Mouse (Mus musculus) MEL (cell line): ENCODE measurements at regions not wholly inside any gene's neighbourhood (a gene's known extent, or its start where the extent isn't known, plus 50 kb on each side); places are given as distances from the start of the nearest gene placed in this dataset.

ENCODE experiments used
- CHD1 ChIP-seq: IDR thresholded peaks from 2 replicates; pipeline ENCODE4 v1.6.1; 2012; ENCODE audit warnings: low read depth, mild to moderate bottlenecking, inconsistent platforms, low read length, improper control_type of control experiment
- CTCF ChIP-seq, 3 experiments: IDR thresholded peaks in 2 of 3; conservative IDR thresholded peaks in 1 of 3; 2 replicates each; pipeline ENCODE4 v1.5.1; 2011 to 2012; ENCODE audit warnings: low read length in 3 of 3, low read depth in 2 of 3, mild to moderate bottlenecking in 2 of 3, improper control_type of control experiment in 1 of 3, inconsistent platforms in 1 of 3, mixed read lengths in 1 of 3, moderate library complexity in 1 of 3; ENCODE audit not compliant: control insufficient read depth in 1 of 3, insufficient read depth in 1 of 3, poor library complexity in 1 of 3, severe bottlenecking in 1 of 3
- EP300 ChIP-seq, 2 experiments: IDR thresholded peaks; 2 replicates each; pipeline ENCODE4 v1.6.1; 2011; ENCODE audit warnings: improper control_type of control experiment in 2 of 2, low read length in 2 of 2, low read depth in 1 of 2, mild to moderate bottlenecking in 1 of 2
- GATA1 ChIP-seq: IDR thresholded peaks from 2 replicates; pipeline ENCODE4 v1.6.1; 2011; ENCODE audit warnings: low read depth, low read length, improper control_type of control experiment
- HCFC1 ChIP-seq: IDR thresholded peaks from 2 replicates; pipeline ENCODE4 v1.6.1; 2012; ENCODE audit warnings: low read depth, mild to moderate bottlenecking, inconsistent platforms, low read length, improper control_type of control experiment, moderate library complexity
- MAFK ChIP-seq: IDR thresholded peaks from 2 replicates; pipeline ENCODE4 v1.6.1; 2011; ENCODE audit warnings: low read depth, mild to moderate bottlenecking, low read length, improper control_type of control experiment, borderline replicate concordance
- MAX ChIP-seq: IDR thresholded peaks from 2 replicates; pipeline ENCODE4 v1.6.1; 2011; ENCODE audit warnings: low read length, improper control_type of control experiment
- POLR2A ChIP-seq, 2 experiments: IDR thresholded peaks; 2 replicates each; pipeline ENCODE4 v1.6.1; 2011 to 2012; ENCODE audit warnings: low read length in 2 of 2, mild to moderate bottlenecking in 2 of 2, control low read depth in 1 of 2, improper control_type of control experiment in 1 of 2, low read depth in 1 of 2, moderate library complexity in 1 of 2; ENCODE audit not compliant: control insufficient read depth in 1 of 2, insufficient read depth in 1 of 2, poor library complexity in 1 of 2
- POLR2AphosphoS2 ChIP-seq: IDR thresholded peaks from 2 replicates; pipeline ENCODE4 v1.6.1; 2011; ENCODE audit warnings: low read length, improper control_type of control experiment
- TAL1 ChIP-seq: IDR thresholded peaks from 2 replicates; pipeline ENCODE4 v1.6.1; 2012; ENCODE audit warnings: mild to moderate bottlenecking, inconsistent platforms, low read length, moderate library complexity, mixed read lengths
- TCF12 ChIP-seq: IDR thresholded peaks from 2 replicates; pipeline ENCODE4 v1.6.1; 2014; ENCODE audit warnings: low read depth, mild to moderate bottlenecking, inconsistent platforms, low read length, improper control_type of control experiment, moderate library complexity
- USF1 ChIP-seq: IDR thresholded peaks from 2 replicates; pipeline ENCODE4 v1.6.1; 2014; ENCODE audit warnings: low read depth, mild to moderate bottlenecking, inconsistent platforms, low read length, improper control_type of control experiment, moderate library complexity
- ZKSCAN1 ChIP-seq: IDR thresholded peaks from 2 replicates; pipeline ENCODE4 v1.6.1; 2012; ENCODE audit warnings: low read depth, mild to moderate bottlenecking, inconsistent platforms, low read length, improper control_type of control experiment, moderate library complexity
- ZNF384 ChIP-seq: IDR thresholded peaks from 2 replicates; pipeline ENCODE4 v1.6.1; 2012; ENCODE audit warnings: low read depth, mild to moderate bottlenecking, inconsistent platforms, low read length, improper control_type of control experiment

GRCm38 (mm10) chr13:44663062-44663461, 66.2 kb upstream of the Jarid2 start:
- TF ChIP-seq CTCF (IDR thresholded peaks at IDR 0.05 in 2 of 3, conservative IDR thresholded peaks at IDR 0.05 in 1 of 3; ENCODE audit: control insufficient read depth in 1 of 3, insufficient read depth in 1 of 3, low read depth in 2 of 3, low read length in 3 of 3, poor library complexity in 1 of 3, severe bottlenecking in 1 of 3) (no peak), POLR2A (IDR thresholded peaks at IDR 0.05; ENCODE audit: control insufficient read depth in 1 of 2, insufficient read depth in 1 of 2, low read depth in 1 of 2, low read length in 2 of 2, poor library complexity in 1 of 2) (no peak), GATA1 (peak; percentile 97), ZNF384 (no peak), ZKSCAN1 (no peak), MAFK (no peak), USF1 (no peak), POLR2AphosphoS2 (no peak), TCF12 (peak; percentile 99), MAX (no peak), HCFC1 (no peak), EP300 (IDR thresholded peaks at IDR 0.05; ENCODE audit: low read depth in 1 of 2, low read length in 2 of 2) (peak; percentile 89 to 93), TAL1 (peak; percentile 86), CHD1 (no peak)
